Comparison of ENCODE assay signal across 26 mouse cellular contexts in the genomic region with DNA sequence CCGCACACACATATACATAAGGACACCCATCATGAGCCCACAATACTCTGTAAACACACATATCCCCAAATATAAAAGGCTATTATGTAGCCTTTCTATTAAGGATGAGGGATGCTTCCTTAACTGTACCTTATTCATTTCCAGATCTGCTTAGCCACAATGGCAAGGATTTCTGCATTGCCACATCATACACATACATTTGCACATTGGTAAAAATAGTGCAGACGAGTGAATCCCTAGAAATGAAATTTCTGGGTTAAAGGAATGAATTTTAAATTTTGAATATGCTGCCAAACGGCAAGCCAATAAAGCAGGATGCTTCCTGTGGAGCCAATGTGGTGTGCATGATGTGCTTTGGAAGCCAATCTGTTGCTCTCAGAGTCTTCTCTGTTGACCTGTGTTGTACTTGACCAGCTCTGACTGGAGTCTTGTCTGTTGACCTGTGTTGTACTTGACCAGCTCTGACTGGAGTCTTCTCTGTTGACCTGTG.
"Had no signal": no experiment of that assay in that cellular context is flagged by ENCODE, and none has a peak within 500 bp of the region (broad histone marks: within the 10 kb centered on the region; RNA-seq: fewer than 3 reads in every experiment).

No protein-coding gene starts in this region.

- H3K4me2 ChIP-seq: heart, embryonic 12.5 days; hindbrain, embryonic 13.5 days; hindbrain, embryonic 15.5 days; kidney, embryonic 15.5 days; limb, embryonic 13.5 days; limb, embryonic 15.5 days; liver, embryonic 12.5 days had no signal

- H3K36me3 ChIP-seq: heart, embryonic 10.5 days; heart, embryonic 12.5 days; hindbrain, embryonic 13.5 days; hindbrain, embryonic 15.5 days; kidney, embryonic 15.5 days; limb, embryonic 13.5 days; limb, embryonic 15.5 days; liver, embryonic 12.5 days had no signal

- H3K27ac ChIP-seq: heart, embryonic 10.5 days; hindbrain, embryonic 13.5 days; hindbrain, embryonic 15.5 days; hindbrain, postnatal 0 days; kidney, embryonic 15.5 days; kidney, postnatal 0 days; limb, embryonic 13.5 days; limb, embryonic 15.5 days; liver, embryonic 12.5 days; liver, embryonic 14.5 days had no signal

- H3K4me1 ChIP-seq: heart, embryonic 10.5 days; heart, embryonic 12.5 days; hindbrain, embryonic 13.5 days; hindbrain, embryonic 15.5 days; kidney, embryonic 15.5 days; limb, embryonic 13.5 days; limb, embryonic 15.5 days; liver, embryonic 12.5 days had no signal

- H3K9ac ChIP-seq: heart, embryonic 12.5 days; hindbrain, embryonic 13.5 days; hindbrain, embryonic 15.5 days; kidney, embryonic 15.5 days; limb, embryonic 13.5 days; limb, embryonic 15.5 days; liver, embryonic 12.5 days; liver, embryonic 14.5 days had no signal

- DNase-seq: gastrocnemius, postnatal 14 days; gastrocnemius, postnatal 36 days; heart, adult 18-20 months; heart, postnatal 14 days; heart, postnatal 36 days; kidney, adult 11 months; kidney, adult 2 months; kidney, adult 9 months; kidney, postnatal 14 days; kidney, postnatal 36 days; layer of hippocampus, adult 9-11 months; layer of hippocampus, postnatal 36 days; left cerebral cortex, postnatal 4 days; lung, adult 18-20 months had no signal

- ATAC-seq: hindbrain, postnatal 0 days; intestine, embryonic 16.5 days; liver, embryonic 12.5 days had no signal

- H3K27me3 ChIP-seq: heart, embryonic 12.5 days; hindbrain, embryonic 13.5 days; hindbrain, embryonic 15.5 days; kidney, embryonic 15.5 days; limb, embryonic 13.5 days; limb, embryonic 15.5 days; liver, embryonic 12.5 days had no signal

- H3K4me3 ChIP-seq: heart, embryonic 10.5 days; heart, embryonic 12.5 days; hindbrain, embryonic 13.5 days; hindbrain, embryonic 15.5 days; kidney, embryonic 15.5 days; limb, embryonic 13.5 days; limb, embryonic 15.5 days; liver, embryonic 12.5 days had no signal

- H3K9me3 ChIP-seq: heart, embryonic 10.5 days; heart, embryonic 12.5 days; hindbrain, embryonic 13.5 days; hindbrain, embryonic 15.5 days; kidney, embryonic 15.5 days; limb, embryonic 13.5 days; limb, embryonic 15.5 days; liver, embryonic 12.5 days had no signal
